Mouse (Mus musculus): ENCODE results near the gene Ikzf4. TPM values are rescaled to one million over a fixed set of nuclear protein-coding genes. Genes with fewer than 3 reads are reported as not detected.

The Ikzf4 gene
- polyA plus RNA-seq, 1 experiment from 2014 or later = 0.10 TPM

DNA sequence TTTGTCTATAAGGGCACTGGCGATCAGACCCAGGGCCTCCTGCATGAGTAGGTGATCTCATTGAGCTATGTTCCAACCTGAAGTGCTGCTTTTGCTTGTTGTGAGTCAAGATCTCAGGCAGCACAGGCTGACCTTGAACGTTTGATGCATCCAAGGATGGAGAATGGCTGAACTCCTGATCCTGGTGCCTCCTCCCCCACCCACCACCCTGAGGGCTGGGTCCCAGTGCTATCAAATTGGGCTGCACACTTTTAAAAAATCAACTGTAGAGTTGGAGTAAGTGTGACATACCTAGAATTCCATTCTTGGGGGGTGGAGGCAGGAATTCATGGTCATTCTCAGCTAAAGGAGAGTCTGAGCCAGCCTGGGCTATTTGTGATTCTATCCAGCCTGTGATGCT lies 39.3 kb downstream of the Ikzf4 start:
- ATAC-seq = no peak
- DNase-seq (ENCODE audit: low read depth, low spot score) = no peak
- in situ Hi-C loops (cut with MboI; ENCODE audit: low pct_unique_long_range_greater_than_20kb) = no loop called here
- CTCF ChIA-PET = interaction anchor here (2.5 kb wide), 1 partner anchor 15 kb away, joined by 7 read pairs; no protein-coding TSS in a partner anchor
- POLR2A ChIA-PET = no interaction called here
- H3K27me3 ChIP-seq = no peaks in the 10 kb centered on the region
- no peak for TF ChIP-seq CTCF (IDR thresholded peaks at IDR 0.05)

DNA sequence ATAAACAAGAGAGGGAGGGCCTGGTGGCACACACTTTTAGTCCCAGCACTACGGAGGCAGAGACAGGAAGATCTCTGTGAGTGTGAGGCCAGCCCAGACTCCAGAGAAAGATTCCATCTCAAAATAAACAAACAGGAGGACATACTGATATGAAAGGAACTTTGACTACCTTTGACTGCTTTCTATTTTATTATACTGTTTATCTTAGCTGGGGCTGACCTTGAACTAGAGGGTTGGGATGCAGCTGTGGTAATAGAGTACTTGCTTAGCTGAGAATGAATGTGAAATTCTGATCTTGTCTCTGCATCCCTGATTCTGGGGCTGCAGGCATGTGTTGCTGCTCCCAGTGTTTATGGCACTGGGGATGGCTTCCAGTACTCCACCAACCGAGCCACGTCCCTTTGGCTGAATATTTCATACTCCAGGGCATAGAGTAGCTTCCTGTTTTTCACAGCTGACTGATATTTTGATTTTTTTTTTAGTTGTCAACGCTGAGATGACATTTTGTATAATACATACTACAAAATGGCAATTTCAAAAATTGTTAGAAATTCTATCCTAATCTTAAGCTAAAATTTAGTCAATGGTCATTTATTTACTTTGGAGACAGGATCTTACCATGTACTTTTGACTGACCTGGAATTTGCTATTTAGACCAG lies 43.2 kb downstream of the Ikzf4 start:
- in situ Hi-C loops (cut with MboI; ENCODE audit: low pct_unique_long_range_greater_than_20kb) = no loop called here
- no peaks in the 10 kb centered on the region for H3K27me3 ChIP-seq
- TF ChIP-seq CTCF (IDR thresholded peaks at IDR 0.05) = no peak
- CTCF ChIA-PET = interaction anchor here (3.6 kb wide), 1 partner anchor 10 kb away, joined by 24 read pairs; no protein-coding TSS in a partner anchor
- POLR2A ChIA-PET = interaction anchor here (0.5 kb wide), 1 partner anchor 13 kb away, joined by 5 read pairs; the partner anchor contains the start of gene Erbb3
- DNase-seq (ENCODE audit: low read depth, low spot score) = no peak
- ATAC-seq = no peak

DNA sequence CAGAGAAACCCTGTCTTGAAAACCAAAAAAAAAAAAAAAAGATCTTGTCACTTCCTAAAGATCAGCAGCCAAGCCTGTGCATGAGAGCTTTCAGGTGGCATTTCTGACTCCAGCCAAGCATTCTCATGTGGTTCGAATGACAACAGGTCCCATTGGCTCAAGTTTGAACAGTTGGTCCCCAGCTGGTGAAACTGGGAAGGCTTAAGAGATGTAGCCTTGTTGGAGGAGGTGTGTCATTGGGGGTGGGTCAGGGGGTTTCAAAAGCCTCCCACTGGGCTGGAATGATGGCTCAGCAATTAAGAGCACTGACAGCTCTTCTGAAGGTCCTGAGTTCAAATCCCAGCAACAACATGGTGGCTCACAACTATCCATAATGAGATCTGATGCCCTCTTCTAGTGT lies 44.3 kb downstream of the Ikzf4 start:
- no peak for ATAC-seq
- ChIA-PET POLR2A (no interaction called here), CTCF (interaction anchor here (3.6 kb wide), 1 partner anchor 11 kb away, joined by 24 read pairs; no protein-coding TSS in a partner anchor)
- no peak for DNase-seq (ENCODE audit: low read depth, low spot score)
- no peak for TF ChIP-seq CTCF (IDR thresholded peaks at IDR 0.05)
- H3K27me3 ChIP-seq = no peaks in the 10 kb centered on the region
- in situ Hi-C loops (cut with MboI; ENCODE audit: low pct_unique_long_range_greater_than_20kb) = no loop called here

DNA sequence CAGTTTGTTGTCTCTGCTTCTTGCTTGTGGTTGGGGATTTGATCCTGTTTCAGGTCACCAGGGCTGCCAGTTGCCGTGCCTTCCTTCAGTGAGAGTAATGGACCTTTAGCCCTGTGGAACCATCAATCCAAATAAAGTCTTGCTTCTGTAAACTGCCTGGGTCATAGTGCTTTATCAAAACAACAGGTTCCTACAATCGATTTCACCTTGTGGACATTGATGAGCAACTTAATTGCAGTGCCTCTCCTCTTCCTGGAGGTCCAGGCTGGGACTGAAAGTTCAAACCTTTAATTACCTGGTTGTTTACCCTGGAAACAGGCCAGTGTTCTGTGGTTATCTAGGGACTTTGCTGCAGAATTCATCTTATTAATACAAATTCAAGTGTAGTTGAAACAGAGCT lies 47.3 kb downstream of the Ikzf4 start:
- in situ Hi-C loops (cut with MboI; ENCODE audit: low pct_unique_long_range_greater_than_20kb) = no loop called here
- no peak for TF ChIP-seq CTCF (IDR thresholded peaks at IDR 0.05)
- CTCF ChIA-PET = interaction anchor here (1.3 kb wide), 1 partner anchor 14 kb away, joined by 5 read pairs; no protein-coding TSS in a partner anchor

DNA sequence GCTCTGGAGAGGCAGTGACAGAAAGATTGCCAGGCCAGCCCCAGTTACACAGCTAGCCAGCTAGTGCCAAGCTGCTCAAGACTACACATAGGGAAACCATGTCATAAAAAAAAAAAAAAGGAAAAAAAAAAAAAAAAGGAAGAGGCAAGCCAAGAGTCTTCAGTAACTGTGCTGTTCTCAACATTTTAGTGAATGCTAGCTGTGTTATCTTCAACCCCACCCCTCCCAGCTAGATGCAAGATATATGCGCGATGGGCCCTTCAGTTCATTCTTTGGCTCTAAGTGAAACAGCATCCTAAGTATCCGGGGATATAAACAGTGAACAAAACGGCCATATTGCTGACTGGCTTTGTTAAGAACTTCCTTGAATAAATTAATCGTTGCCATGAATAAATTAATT lies 53.0 kb downstream of the Ikzf4 start:
- no peak for TF ChIP-seq CTCF (IDR thresholded peaks at IDR 0.05)
- ChIA-PET CTCF (no interaction called here), POLR2A (no interaction called here)
- DNase-seq (ENCODE audit: low read depth, low spot score) (no peak), ATAC-seq (no peak)
- in situ Hi-C loops (cut with MboI; ENCODE audit: low pct_unique_long_range_greater_than_20kb) = no loop called here
- peaks cover 18% of the 10 kb centered on the region for H3K27me3 ChIP-seq

More for the DNA sequence above, 47.3 kb downstream of the Ikzf4 start:
- POLR2A ChIA-PET = no interaction called here
- ATAC-seq (no peak), DNase-seq (ENCODE audit: low read depth, low spot score) (no peak)
- peaks cover 13% of the 10 kb centered on the region for H3K27me3 ChIP-seq

DNA sequence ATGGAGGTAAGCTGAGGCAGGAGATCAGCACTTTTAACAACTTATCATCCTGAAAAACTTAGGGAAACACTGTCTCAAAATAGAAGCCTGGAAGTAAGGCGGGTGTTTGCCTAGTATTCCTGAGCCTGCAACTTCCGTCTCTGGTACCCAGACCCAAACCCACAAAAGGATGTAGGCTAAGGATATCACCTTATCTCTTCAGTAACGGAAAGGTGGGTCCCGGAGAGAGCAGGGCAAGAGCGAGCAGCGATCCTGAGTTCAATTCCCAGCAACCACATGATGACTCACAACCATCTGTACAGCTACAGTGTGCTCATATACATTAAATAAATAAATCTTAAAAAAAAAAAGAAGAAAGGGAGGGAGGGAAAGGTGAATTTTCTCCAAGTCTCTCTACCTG lies 54.4 kb downstream of the Ikzf4 start:
- in situ Hi-C loops (cut with MboI; ENCODE audit: low pct_unique_long_range_greater_than_20kb) = no loop called here
- CTCF ChIA-PET = interaction anchor here (1.4 to 1.9 kb wide), 2 partner anchors 12 to 14 kb away, joined by 3 to 7 read pairs; no protein-coding TSS in a partner anchor
- TF ChIP-seq CTCF (IDR thresholded peaks at IDR 0.05) = no peak
- peaks cover 18% of the 10 kb centered on the region for H3K27me3 ChIP-seq
- ATAC-seq (no peak), DNase-seq (ENCODE audit: low read depth, low spot score) (no peak)
- POLR2A ChIA-PET = interaction anchor here (0.7 kb wide), 1 partner anchor 43 kb away, joined by 3 read pairs; no protein-coding TSS in a partner anchor

DNA sequence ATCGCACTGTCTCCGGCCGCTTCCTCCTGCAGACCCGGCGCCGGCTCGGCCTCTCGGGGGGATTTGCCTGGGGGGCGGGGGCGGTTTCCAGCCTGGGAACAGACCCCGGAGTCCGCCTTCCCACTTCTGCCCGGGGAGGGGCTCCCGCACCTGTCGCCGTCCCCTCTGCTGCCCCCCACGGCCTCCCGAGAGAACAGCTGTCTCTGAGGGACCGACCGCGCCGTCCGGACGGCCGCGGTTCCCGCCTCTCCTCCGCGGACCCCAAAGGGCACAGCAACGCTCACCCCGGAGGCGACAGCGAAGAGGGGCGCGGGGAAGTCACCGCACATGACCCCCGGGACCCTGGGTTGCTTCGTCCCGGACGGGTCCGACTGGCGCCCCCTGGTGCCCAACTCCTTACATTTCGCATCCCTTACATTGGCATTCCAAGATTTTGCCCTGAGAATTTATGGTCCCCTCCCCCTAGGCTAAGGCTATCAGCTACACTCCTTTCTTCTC lies 55.5 kb downstream of the Ikzf4 start:
- CTCF ChIA-PET = interaction anchor here (0.9 to 1.9 kb wide), 9 partner anchors 10 to 84 kb away, joined by 3 to 11 read pairs (median 4); partner anchors contain the start of genes Pa2g4 and Suox
- DNase-seq (ENCODE audit: low read depth, low spot score) = no peak
- POLR2A ChIA-PET = interaction anchor here (0.6 to 0.8 kb wide), 3 partner anchors 12 to 226 kb away, joined by 3 to 5 read pairs (median 4); partner anchors contain the start of gene Pmel
- no peak for TF ChIP-seq CTCF (IDR thresholded peaks at IDR 0.05)
- ATAC-seq = peak; percentile 57
- peaks cover 16% of the 10 kb centered on the region for H3K27me3 ChIP-seq
- in situ Hi-C loops (cut with MboI; ENCODE audit: low pct_unique_long_range_greater_than_20kb) = no loop called here

DNA sequence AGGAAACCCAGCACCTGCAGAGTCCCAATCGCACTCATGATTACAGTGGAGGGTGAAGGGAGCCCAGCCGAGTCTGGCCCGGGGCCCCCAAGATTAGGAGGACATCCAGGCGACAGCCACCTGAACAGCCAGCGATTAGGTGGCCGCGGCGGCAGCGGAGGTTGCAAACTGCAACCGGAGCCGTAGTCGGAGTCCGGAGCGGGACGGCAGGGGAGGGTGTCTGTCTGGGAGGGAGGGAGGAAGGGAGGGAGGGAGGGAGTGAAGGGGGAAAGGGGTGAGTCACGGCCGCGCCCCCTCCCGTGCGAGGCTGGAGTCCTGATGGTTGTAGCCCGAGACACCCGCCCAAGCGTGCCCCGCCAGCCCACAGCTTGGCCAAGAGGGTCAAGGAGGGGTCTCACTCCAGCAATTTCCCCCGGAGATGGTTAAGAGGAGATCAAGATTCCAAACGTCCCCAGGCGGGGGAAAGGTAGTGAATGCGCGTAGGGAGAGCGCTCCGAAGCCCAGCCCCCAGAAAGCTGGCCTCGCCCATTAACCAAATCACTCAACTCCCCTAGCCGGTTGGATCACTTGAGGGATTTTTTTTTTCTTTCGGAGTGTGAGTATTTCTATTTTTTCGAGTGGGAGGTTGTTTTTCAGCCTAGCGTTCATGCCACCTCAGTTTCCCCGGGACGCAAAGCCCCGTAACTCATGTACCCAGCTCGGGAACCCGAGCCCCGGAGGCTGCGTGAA lies 56.2 kb downstream of the Ikzf4 start, which contains the start of gene Erbb3:
TSS of gene Erbb3 (minus strand) at position 189 of the 729 bp plus-strand sequence.
- ChIA-PET CTCF (interaction anchor here (0.9 to 1.7 kb wide), 7 partner anchors 9 to 84 kb away, joined by 3 to 11 read pairs (median 4); partner anchors contain the start of genes Pa2g4 and Suox), POLR2A (interaction anchor here (0.6 to 0.8 kb wide), 3 partner anchors 13 to 225 kb away, joined by 3 to 5 read pairs (median 4); partner anchors contain the start of gene Pmel)
- ATAC-seq = peak; percentile 52
- in situ Hi-C loops (cut with MboI; ENCODE audit: low pct_unique_long_range_greater_than_20kb) = no loop called here
- H3K27me3 ChIP-seq = peaks cover 10% of the 10 kb centered on the region
- DNase-seq (ENCODE audit: low read depth, low spot score) = no peak
- TF ChIP-seq CTCF (IDR thresholded peaks at IDR 0.05) = no peak

DNA sequence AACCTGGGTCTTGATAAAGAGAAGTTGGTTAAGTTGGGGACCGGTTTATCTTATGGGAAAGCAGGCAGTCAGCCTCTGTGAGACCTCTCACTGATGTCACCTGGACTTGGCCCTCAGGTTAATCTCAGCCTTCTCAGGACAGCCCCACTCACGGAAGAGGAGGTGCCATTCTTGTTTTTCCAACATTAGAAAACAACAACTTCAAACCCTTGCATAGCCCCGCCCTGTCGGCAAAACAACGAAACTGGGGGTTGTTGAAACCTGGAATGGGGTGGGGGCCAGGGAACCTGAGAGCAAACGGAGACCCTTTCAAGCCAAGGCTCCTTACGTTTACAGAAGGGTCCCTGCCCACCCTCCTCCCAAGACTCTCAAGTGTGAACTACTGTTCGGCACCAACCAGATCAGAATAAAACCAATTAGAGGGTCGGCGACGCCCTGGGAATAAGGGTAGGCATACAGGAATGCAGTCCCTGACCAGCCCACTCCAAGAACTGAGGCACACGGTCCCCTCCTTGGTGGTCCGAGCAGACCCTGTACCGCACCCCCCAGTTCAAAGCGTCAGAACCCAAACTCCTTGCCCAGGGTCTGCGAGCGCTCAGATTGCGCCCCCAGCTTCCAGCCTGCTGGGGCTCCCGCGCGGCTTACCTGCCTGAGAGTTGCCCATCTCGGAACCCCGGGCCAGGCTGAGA lies 56.9 kb downstream of the Ikzf4 start:
- H3K27me3 ChIP-seq = peaks cover 5% of the 10 kb centered on the region
- no peak for TF ChIP-seq CTCF (IDR thresholded peaks at IDR 0.05)
- ATAC-seq = no peak
- CTCF ChIA-PET = no interaction called here
- POLR2A ChIA-PET = no interaction called here
- in situ Hi-C loops (cut with MboI; ENCODE audit: low pct_unique_long_range_greater_than_20kb) = no loop called here
- DNase-seq (ENCODE audit: low read depth, low spot score) = no peak

DNA sequence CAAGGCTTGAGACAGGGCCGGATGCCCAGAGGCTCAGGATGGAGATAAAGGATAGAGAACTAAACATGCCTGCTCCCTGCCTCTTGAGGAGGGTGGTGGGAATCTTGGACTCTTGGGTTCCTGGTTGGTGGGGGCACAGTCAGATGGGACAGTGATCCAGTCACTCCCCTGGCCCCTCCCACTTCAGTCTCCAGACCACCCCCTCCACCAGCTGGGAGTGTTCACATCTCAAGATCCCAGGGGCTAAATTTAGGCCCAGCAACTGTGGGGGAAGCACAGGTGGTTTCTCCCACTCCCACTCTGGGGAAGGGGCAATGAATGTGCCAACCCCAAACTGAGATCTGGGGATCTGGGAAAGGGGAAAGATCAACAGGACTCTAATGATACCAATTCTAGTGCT lies 57.7 kb downstream of the Ikzf4 start:
- in situ Hi-C loops (cut with MboI; ENCODE audit: low pct_unique_long_range_greater_than_20kb) = no loop called here
- ATAC-seq = no peak

More for the DNA sequence above, 57.7 kb downstream of the Ikzf4 start:
- ChIA-PET CTCF (no interaction called here), POLR2A (no interaction called here)
- peaks cover 5% of the 10 kb centered on the region for H3K27me3 ChIP-seq
- no peak for TF ChIP-seq CTCF (IDR thresholded peaks at IDR 0.05)
- no peak for DNase-seq (ENCODE audit: low read depth, low spot score)

Data from Patski (cell line).